Mouse (Mus musculus): ENCODE results near the gene Filip1l.

Gene Filip1l

GRCm38 (mm10) chr16:57490691-57491090 lies 137.8 kb downstream of the Filip1l start:
- no peak for DNase-seq

DNA sequence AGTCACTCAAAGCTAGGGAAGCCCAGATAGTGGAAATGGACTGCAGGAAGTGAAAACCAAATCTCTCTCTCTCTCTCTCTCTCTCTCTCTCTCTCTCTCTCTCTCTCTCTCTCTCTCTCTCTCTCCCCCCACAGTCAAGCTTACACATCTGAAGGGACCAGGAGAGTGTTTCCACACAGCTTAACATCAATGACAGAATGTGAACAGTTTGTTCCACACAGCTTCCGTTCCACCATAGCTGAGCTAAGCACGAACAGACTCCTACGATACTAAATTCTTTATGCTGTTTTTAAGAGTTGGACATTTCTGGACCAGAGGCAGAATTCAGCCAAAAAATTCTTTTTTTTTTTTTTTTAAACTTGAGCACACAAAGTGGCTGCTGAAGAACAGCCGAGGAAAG lies 139.0 kb downstream of the Filip1l start:
- DNase-seq = no peak

GRCm38 (mm10) chr16:57495476-57496203 lies 142.7 kb downstream of the Filip1l start:
- DNase-seq = no peak

DNA sequence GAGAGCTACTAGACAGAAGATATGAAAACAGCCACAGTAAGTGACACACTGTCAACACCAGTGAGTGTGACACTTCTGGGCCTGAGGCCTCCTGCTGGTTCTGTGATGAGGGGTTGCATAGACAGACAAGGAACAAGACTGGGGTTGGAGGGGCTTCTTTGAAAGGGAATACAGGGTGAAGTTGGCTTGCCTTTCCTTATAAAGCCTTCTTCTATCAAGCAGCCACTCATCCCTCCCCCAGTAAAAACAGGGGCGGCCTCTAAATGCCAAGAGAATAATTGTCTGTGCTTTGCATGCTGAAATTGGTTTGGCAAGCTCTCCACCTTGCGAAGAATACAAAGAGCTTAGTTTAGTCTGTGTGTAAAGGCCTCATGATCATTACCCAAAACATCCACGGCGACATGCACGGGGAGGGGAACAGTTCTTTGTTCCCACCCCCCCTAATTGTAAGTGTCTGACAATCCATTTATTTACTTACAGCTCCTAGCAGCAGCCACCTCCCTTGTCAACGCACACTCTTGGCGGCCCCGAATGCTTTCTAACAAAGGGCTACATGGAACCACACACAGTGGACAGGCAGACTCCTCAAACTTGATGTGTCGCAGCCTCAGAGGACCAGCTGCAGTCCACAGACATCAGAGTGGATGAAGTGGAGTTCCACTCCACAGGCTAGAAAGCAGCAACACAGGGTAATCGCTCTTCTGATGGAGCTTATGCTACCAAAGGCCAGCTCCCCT lies 143.7 kb downstream of the Filip1l start:
- DNase-seq = no peak

DNA sequence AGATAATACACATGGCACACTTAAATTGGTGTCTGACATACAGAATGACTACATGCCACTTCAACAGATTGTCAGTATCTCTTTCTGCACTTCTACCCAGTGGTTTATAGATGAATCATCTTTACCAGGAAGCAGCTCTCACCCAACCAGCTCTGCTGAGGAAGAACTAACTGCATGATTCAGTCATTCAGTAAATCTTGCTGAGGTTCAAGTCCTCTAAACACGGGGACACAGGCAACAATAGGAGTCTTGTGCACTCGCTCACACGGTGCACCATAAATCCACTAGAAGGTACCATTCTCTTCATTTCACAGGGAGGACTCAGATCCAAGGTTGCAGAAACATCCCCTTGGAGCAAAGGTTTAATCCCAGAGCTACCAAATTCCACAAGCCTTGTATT lies 148.0 kb downstream of the Filip1l start:
- no peak for DNase-seq

GRCm38 (mm10) chr16:57502230-57502629 lies 149.3 kb downstream of the Filip1l start:
- DNase-seq = no peak

DNA sequence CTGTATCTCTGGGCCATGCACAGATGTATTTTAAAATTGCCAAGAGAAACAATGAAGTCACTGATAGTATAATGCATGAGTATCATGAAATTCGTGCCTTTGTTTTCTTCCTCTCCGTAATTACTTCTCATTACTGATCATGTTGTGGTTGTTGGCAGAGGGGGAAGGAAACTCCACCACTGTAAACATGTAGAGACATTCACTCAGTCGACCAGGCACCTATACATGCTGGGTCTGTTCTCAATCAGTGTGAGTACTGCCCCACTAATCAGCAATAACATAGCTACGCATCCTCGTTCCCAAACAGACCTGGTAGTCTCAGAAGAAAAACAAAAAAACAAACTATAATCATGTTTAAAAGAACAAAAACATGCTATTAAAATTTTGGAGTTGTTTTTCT lies 149.9 kb downstream of the Filip1l start:
- DNase-seq = no peak

- no peak for DNase-seq
These were observed 151.8 kb downstream of the Filip1l start for GRCm38 (mm10) chr16:57504728-57505127.

GRCm38 (mm10) chr16:57506133-57506532 lies 153.2 kb downstream of the Filip1l start:
- DNase-seq = no peak

DNA sequence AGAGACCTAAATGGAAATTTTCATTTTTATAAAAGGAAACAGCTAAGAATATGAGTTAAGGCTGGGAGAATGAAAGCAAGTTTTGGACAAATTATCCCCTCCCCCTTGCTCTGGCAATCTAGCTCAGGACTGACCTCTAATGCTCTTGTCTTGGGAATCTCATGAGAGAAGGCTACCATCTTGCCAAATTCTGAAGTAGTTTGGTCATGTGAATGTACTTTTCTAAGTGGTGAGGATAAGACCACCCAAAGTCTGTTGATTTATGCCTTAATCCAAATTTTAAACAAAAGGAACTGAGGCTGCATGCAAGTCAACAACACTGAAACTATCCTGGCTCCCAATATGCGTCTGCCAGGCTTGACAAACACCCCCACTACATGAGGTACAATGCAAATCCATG lies 155.5 kb downstream of the Filip1l start:
- no peak for DNase-seq

GRCm38 (mm10) chr16:57509099-57509498 lies 156.2 kb downstream of the Filip1l start:
- no peak for DNase-seq

DNA sequence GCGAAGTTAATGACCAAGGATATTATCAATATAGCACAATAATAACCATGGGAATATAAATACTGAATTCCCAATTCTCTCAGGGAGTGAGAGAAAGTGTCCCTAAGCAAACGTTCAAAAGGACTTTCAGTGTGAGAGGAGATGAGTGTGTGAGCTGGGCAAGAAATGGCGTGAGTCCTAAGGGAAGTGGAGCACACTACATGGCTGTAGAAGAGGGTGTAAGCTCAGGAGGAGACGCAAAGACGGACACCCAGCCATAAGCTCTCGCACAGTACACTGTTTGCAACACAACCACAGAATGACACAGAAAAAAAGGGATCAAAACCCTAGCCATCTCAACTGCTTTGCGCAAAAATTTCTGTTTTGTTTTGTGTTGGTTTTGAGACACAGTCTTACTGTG lies 160.7 kb downstream of the Filip1l start:
- no peak for DNase-seq

GRCm38 (mm10) chr16:57514371-57514770 lies 161.5 kb downstream of the Filip1l start:
- no peak for DNase-seq

DNA sequence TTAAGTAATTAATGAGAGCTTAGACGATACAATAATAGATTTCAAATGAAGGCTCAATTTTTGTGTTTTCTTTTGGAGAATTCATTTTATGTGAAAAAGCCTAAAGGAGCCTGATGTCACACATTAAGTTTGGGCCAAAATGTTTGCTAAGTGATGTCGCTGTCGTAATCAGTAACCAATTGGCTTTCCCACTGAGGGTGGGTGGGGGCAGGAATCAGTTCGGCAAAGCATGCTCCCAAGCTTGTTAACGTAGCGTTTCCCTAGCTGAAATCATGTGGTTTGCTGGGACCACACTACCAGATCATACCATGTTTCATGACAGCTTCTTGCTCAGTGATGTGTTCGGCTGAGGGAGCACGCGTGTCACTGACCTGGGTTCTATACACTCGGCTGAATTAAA lies 162.7 kb downstream of the Filip1l start:
- DNase-seq = no peak

DNA sequence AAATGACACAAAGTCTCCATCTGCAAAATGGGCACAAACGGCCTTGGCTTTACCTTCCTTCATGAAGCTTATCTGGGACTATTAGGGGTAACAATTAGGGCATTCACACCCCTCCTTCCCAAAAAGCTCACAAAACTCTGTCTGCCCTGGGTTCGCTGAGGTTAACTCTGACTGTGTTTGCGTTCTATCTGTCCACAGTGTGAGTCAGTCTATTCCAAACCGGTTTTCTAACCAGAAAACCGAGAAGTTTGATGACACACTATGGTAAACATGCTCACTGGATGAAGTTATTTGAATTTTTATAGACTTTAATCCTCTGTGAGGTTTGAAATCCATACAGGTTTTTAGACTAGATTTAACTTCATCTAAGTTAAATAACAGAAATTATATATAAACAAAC lies 172.2 kb downstream of the Filip1l start:
- DNase-seq = no peak

DNA sequence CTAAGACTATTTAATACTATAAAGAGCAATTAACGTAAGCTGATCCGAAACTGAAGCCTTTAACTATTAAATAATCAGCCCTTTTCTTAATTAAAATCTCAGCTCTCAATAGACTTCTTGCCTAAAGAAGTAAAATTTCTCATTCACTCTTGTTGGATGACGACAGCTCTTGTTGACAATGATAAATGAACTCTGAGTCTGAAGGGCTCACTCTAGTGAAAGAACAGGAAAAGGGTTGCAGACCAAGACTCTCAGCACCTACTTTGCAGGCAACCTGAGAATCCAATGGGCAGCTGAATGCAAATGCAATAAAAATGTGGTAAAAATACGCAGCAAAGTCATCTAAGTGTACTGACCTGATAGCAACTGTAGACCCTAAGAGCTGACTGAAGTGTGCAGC lies 172.6 kb downstream of the Filip1l start:
- DNase-seq = no peak

DNA sequence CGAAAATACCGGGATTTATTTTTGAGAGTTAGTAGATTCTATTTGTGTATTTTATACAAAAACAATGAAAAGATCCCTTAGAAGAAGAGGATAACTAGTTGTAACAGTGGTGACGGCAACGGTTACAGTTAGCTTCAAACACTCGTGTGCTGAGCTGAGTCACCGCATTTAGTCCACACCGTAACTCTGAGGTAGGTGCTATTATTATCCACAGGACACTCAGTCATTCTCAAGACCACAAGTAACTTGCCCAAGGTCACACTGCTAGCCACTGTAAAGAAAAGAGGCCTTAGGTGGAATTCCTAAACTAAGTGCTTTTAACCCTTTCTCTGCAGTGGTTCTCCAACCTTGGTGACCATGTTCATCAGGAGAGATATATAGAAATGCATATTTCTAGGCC lies 174.0 kb downstream of the Filip1l start:
- no peak for DNase-seq

GRCm38 (mm10) chr16:57528457-57528856 lies 175.6 kb downstream of the Filip1l start:
- DNase-seq = no peak

- no peak for DNase-seq
These were observed 177.7 kb downstream of the Filip1l start for GRCm38 (mm10) chr16:57530547-57530946.

- DNase-seq = no peak
These were observed 179.2 kb downstream of the Filip1l start for GRCm38 (mm10) chr16:57532081-57532493.

DNA sequence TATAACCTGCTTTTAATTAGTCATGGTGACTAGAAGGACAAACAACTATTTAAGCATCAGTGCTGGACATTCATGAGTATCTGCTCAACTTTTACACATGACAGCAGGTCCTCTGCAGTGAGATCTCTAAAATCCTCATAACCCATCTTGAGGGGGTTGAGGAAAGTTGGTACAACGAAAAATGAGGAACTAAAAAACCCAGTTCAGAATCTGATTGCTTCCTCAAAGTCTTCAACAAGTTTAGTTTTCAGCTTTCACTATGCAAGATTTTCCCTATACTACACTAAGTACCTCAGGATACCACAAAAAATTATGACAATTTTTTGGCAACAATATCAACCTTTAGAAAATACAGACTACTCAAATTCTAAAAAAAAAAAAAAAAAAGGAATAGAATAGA lies 181.5 kb downstream of the Filip1l start:
- no peak for DNase-seq

DNA sequence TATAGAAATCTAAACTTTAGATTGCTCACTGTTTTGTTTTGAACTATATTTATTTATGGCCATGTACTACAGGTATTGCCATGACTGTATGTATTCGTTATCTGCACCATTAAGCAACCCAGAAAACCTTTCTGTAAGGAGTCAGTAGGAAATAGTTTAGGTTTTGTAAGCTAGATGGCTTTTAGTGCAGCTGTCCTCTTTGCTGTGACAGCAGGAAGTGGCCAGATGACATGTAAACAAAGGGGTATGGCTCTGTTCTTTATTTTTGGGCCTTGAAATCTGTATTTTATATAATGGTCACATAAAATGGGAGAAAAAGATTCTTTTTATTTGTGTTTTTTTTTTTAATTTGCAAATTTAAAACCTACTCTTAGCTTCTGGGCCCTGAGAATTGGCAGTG lies 181.9 kb downstream of the Filip1l start:
- DNase-seq = no peak

DNA sequence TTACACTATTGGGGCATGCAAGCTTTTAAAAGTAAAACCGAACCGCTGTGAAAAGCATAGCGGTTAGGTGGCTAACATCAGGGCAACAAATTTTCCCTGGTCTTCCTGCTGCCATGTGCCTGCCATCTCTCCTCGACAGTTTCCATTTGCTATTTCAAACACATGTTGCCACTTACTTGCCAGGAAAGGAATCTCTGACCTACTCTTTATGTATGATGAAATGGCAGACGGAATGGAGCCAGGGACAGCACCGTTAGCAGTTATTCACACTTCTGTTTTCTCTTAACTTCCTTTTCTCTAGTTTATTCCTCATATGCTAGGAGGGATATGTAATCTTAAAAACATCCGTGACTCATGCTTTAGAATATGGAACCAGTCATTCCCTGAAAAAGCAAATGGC lies 183.6 kb downstream of the Filip1l start:
- no peak for DNase-seq

DNA sequence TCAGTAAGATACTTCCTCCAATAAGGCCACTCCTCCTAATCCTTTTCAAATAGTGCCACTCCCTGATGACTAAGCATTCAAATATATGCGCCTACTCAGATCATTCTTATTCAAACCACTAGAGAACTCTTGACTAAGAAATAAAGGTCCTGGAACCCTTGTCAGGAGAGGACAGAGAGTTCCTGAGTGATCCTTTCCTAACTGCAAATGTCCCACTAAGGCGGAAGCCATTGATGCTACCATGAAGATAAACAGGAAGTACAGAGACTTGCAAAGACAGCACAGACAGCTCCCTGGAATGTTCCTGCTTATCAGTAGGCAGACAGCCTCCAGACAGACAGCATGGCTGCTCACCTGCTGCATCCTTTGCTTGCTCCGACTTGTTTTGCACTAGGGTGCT lies 190.3 kb downstream of the Filip1l start:
- no peak for DNase-seq

GRCm38 (mm10) chr16:57544441-57544840 lies 191.5 kb downstream of the Filip1l start:
- no peak for DNase-seq
